Mouse (Mus musculus) liver, postnatal 0 days (tissue): Measurements from ENCODE around the gene Hist2h2ac.
"Not testable (repeated sequence)": the region's sequence is repeated elsewhere in the genome, so short reads cannot be mapped to it uniquely, and the experiment has no call there.

Source experiments
- CTCF ChIP-seq: sonication (generic); IDR thresholded peaks from 2 replicates; pipeline ENCODE4 v1.5.1; 2016; ENCODE audit warnings: antibody characterized with exemption, low read depth
- EP300 ChIP-seq: IDR thresholded peaks from 2 replicates; pipeline ENCODE4 v1.6.1; 2016; ENCODE audit warnings: antibody characterized with exemption, low read depth, mild to moderate bottlenecking

- TF ChIP-seq EP300, CTCF: not testable (repeated sequence)
These were observed 18.5 kb upstream of the Hist2h2ac start, which contains the start of gene Hist2h3c2 for GRCm38 (mm10) chr3:96238954-96239793.
